Mouse (Mus musculus) heart, embryonic 12.5 days (tissue): ENCODE data around the gene Syne4. TPM values are rescaled to one million over a fixed set of nuclear protein-coding genes. Genes with fewer than 3 reads are reported as not detected.

ENCODE experiments used
- ATAC-seq: fragments of 200-750 bp; cut with Nextera tagmentation; 2 replicates; pipeline ENCODE4 v1.8.0; 2017; ENCODE audit warnings: moderate TSS enrichment, moderate library complexity; ENCODE audit not compliant: insufficient number of reproducible peaks, low FRiP score
- H3K27ac ChIP-seq: fragments of 300-500 bp; sonication (generic); 2 replicates; pipeline ENCODE4 v1.5.1; 2016; ENCODE audit warnings: mild to moderate bottlenecking, moderate library complexity; ENCODE audit not compliant: poor library complexity, severe bottlenecking
- H3K27me3 ChIP-seq: fragments of 300-500 bp; sonication (generic); replicated peaks from 2 replicates; pipeline ENCODE4 v1.6.1; 2016; ENCODE audit warnings: mild to moderate bottlenecking, moderate library complexity
- H3K36me3 ChIP-seq: fragments of 300-500 bp; sonication (generic); 2 replicates; pipeline ENCODE4 v1.6.1; 2016; ENCODE audit warnings: mild to moderate bottlenecking, moderate library complexity
- H3K4me1 ChIP-seq: fragments of 300-500 bp; sonication (generic); replicated peaks from 2 replicates; pipeline ENCODE4 v1.6.1; 2016; ENCODE audit warnings: mild to moderate bottlenecking
- H3K4me2 ChIP-seq: fragments of 300-500 bp; sonication (generic); 2 replicates; pipeline ENCODE4 v1.6.1; 2016; ENCODE audit warnings: mild to moderate bottlenecking, moderate library complexity
- H3K4me3 ChIP-seq: fragments of 300-500 bp; sonication (generic); 2 replicates; pipeline ENCODE4 v1.5.1; 2016; ENCODE audit warnings: mild to moderate bottlenecking
- H3K9ac ChIP-seq: fragments of 300-500 bp; sonication (generic); 2 replicates; pipeline ENCODE4 v1.6.1; 2016; ENCODE audit warnings: mild to moderate bottlenecking, moderate library complexity
- H3K9me3 ChIP-seq: fragments of 300-500 bp; sonication (generic); replicated peaks from 2 replicates; pipeline ENCODE4 v1.6.1; 2016; ENCODE audit warnings: mild to moderate bottlenecking, moderate library complexity
- WGBS: fragments of 180-500 bp; shearing (Covaris S2); methylation state at CpG from one replicate; pipeline ENCODE4 v1.1.7; 2016; 5-methylcytosine and 5-hydroxymethylcytosine counted together
- polyA plus RNA-seq: library from polyadenylated mRNA; unstranded; fragments of >200 nt; fragmentation: Nextera tagmentation; extraction: Ambion mirVana; gene quantifications from 2 replicates; pipeline ENCODE4 v1.2.1, GENCODE M21; 2016

The Syne4 gene
- polyA plus RNA-seq, 1 experiment from 2014 or later = 19.5 TPM

- H3K4me1 ChIP-seq = peaks cover 39% of the 10 kb centered on the region
- peak; percentile 42; the same call in 1 of the 2 replicates for ATAC-seq
- WGBS = 10% methylated on average over 13 of the region's 13 CpGs
- H3K4me2 ChIP-seq = peak overlapping the region; percentile 33
- H3K9ac ChIP-seq = no peak overlapping the region
- H3K9me3 ChIP-seq = no peaks in the 10 kb centered on the region
- H3K4me3 ChIP-seq = 0 out of 2 replicates have a peak overlapping the region, but pooled peaks have one; percentile 4
- peaks cover 15% of the 10 kb centered on the region for H3K27me3 ChIP-seq
- H3K36me3 ChIP-seq = no peaks in the 10 kb centered on the region
- H3K27ac ChIP-seq = 0 out of 2 replicates have a peak overlapping the region, but pooled peaks have one; percentile 87
These were observed 17.3 kb downstream of the Syne4 start for GRCm38 (mm10) chr7:30331887-30332286.

- H3K4me1 ChIP-seq = peaks cover 34% of the 10 kb centered on the region
- H3K36me3 ChIP-seq = no peaks in the 10 kb centered on the region
- H3K4me2 ChIP-seq = peak overlapping the region; percentile 33; the same call in 1 of the 2 replicates
- ATAC-seq = no peak
- peak overlapping the region; percentile 87 for H3K27ac ChIP-seq
- H3K9me3 ChIP-seq = no peaks in the 10 kb centered on the region
- 57% methylated on average over 18 of the region's 18 CpGs for WGBS
- no peak overlapping the region for H3K4me3 ChIP-seq
- H3K9ac ChIP-seq = no peak overlapping the region
- H3K27me3 ChIP-seq = peaks cover 15% of the 10 kb centered on the region
These were observed 18.1 kb downstream of the Syne4 start for GRCm38 (mm10) chr7:30332622-30333259.

- ATAC-seq = peak; percentile 71; the same call in 1 of the 2 replicates
- H3K4me1 ChIP-seq = peaks cover 34% of the 10 kb centered on the region
- peak overlapping the region; percentile 87 for H3K27ac ChIP-seq
- 5% methylated on average over 4 of the region's 4 CpGs for WGBS
- peak overlapping the region; percentile 33; the same call in 1 of the 2 replicates for H3K4me2 ChIP-seq
- H3K9ac ChIP-seq = no peak overlapping the region
- peaks cover 16% of the 10 kb centered on the region for H3K27me3 ChIP-seq
- no peaks in the 10 kb centered on the region for H3K9me3 ChIP-seq
- H3K36me3 ChIP-seq = no peaks in the 10 kb centered on the region
- H3K4me3 ChIP-seq = no peak overlapping the region
These were observed 18.8 kb downstream of the Syne4 start for GRCm38 (mm10) chr7:30333436-30333835.

GRCm38 (mm10) chr7:30334563-30334962, 20.0 kb downstream of the Syne4 start:
- peaks cover 27% of the 10 kb centered on the region for H3K27me3 ChIP-seq
- no peak overlapping the region for H3K4me2 ChIP-seq
- H3K27ac ChIP-seq = no peak overlapping the region
- H3K4me1 ChIP-seq = peaks cover 34% of the 10 kb centered on the region
- no peaks in the 10 kb centered on the region for H3K36me3 ChIP-seq
- H3K9me3 ChIP-seq = no peaks in the 10 kb centered on the region
- no peak overlapping the region for H3K4me3 ChIP-seq
- no peak overlapping the region for H3K9ac ChIP-seq
- no peak for ATAC-seq
- WGBS = 54% methylated on average over 5 of the region's 5 CpGs

DNA sequence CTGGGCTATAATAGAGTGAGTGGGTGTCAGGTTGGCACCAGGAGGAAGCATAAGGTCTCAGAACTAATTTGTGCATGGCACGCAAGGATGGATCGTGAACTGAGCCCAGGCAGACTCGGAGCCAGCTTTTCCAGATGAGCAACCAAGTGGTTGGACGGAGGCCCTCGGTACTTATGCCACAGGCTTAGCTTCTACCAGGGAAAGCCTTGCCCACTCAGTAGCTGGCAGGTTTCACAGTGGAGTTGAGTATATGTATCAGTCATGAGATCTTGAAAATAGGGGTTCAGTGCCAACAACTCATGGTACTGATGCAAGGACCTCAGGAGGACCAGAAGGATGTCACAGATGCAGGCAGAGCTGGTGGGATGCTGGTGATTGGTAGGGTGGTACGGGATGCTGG, 21.1 kb downstream of the Syne4 start:
- Histone ChIP-seq H3K4me1 (peaks cover 34% of the 10 kb centered on the region), H3K9me3 (no peaks in the 10 kb centered on the region), H3K27me3 (peaks cover 30% of the 10 kb centered on the region), H3K4me2 (no peak overlapping the region), H3K36me3 (no peaks in the 10 kb centered on the region), H3K4me3 (no peak overlapping the region), H3K9ac (no peak overlapping the region), H3K27ac (no peak overlapping the region)
- WGBS = 71% methylated on average over 6 of the region's 6 CpGs
- no peak for ATAC-seq

GRCm38 (mm10) chr7:30336384-30336783, 21.8 kb downstream of the Syne4 start:
- Histone ChIP-seq H3K4me2 (no peak overlapping the region), H3K27ac (no peak overlapping the region), H3K27me3 (peaks cover 30% of the 10 kb centered on the region), H3K9me3 (no peaks in the 10 kb centered on the region), H3K4me3 (no peak overlapping the region), H3K36me3 (no peaks in the 10 kb centered on the region), H3K4me1 (peaks cover 33% of the 10 kb centered on the region), H3K9ac (no peak overlapping the region)
- 4% methylated on average over 9 of the region's 9 CpGs for WGBS
- ATAC-seq = 0 out of 2 replicates have a peak, but pooled peaks have one; percentile 34

DNA sequence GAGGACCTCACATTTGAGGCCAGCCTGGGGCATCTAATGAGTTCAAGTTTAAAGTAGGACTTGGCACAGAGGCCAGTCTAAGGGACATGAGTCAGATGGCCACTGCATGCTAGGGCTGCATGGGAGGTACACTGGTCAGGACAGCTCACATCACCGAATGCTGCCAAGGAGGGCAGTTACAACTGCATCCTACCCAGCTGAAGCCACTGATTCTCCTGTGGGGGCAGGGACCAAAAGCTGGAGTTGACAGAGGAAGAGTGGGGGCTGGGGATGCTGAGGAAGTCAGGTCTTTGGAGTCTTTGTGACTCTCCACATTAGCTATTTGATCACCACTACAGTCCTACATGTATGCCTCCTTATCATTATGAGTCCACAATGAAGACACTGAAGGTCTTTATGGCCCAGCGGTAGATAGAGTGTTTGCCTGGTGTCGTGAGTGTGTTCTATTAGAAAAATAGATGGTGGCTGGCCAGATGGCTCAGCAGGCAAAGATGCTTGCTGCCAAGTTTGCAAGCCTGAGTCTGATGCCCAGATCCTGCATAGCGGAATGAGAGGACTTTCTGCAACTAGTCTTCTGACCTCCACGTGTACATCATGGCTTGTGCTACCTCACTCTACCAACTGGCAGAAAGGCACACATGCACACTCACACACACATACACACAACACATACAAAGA, 25.0 kb downstream of the Syne4 start:
- no peak overlapping the region for H3K27ac ChIP-seq
- H3K4me1 ChIP-seq = peaks cover 2% of the 10 kb centered on the region
- H3K4me3 ChIP-seq = no peak overlapping the region
- H3K27me3 ChIP-seq = peaks cover 50% of the 10 kb centered on the region
- H3K4me2 ChIP-seq = no peak overlapping the region
- WGBS = 60% methylated on average over 5 of the region's 5 CpGs
- H3K9ac ChIP-seq = no peak overlapping the region
- no peak for ATAC-seq
- H3K9me3 ChIP-seq = no peaks in the 10 kb centered on the region
- H3K36me3 ChIP-seq = no peaks in the 10 kb centered on the region

GRCm38 (mm10) chr7:30346635-30347379, 32.2 kb downstream of the Syne4 start:
- no peak overlapping the region for H3K4me3 ChIP-seq
- H3K27ac ChIP-seq = no peak overlapping the region
- H3K4me1 ChIP-seq = no peaks in the 10 kb centered on the region
- no peaks in the 10 kb centered on the region for H3K36me3 ChIP-seq
- no peak for ATAC-seq
- 24% methylated on average over 21 of the region's 21 CpGs for WGBS
- H3K27me3 ChIP-seq = peaks cover 74% of the 10 kb centered on the region
- no peaks in the 10 kb centered on the region for H3K9me3 ChIP-seq
- H3K4me2 ChIP-seq = no peak overlapping the region
- H3K9ac ChIP-seq = no peak overlapping the region

DNA sequence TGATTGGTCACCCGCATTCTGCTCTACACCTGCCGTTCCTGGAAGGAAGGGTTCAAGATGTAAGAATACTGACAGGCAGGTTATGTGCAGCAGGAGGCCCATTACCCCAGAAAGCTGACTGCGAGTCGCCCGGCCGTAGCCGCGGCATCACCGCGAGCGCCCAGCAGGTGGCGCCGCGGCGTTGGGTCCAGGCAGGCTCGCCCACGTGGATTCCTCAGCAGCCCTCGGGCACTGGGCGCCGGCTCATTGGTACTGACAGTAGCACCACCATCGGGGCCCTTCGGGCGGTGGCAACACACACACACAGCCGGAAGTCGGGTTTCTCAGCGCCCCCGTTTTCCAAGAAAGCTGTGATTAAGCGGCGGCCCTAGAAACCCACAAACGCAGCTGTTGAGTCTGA, 33.2 kb downstream of the Syne4 start:
- no peak overlapping the region for H3K4me2 ChIP-seq
- H3K36me3 ChIP-seq = no peaks in the 10 kb centered on the region
- H3K27ac ChIP-seq = no peak overlapping the region
- H3K9ac ChIP-seq = no peak overlapping the region
- WGBS = 2% methylated on average over 30 of the region's 30 CpGs
- no peaks in the 10 kb centered on the region for H3K4me1 ChIP-seq
- H3K4me3 ChIP-seq = no peak overlapping the region
- H3K9me3 ChIP-seq = no peaks in the 10 kb centered on the region
- H3K27me3 ChIP-seq = peaks cover 74% of the 10 kb centered on the region
- no peak for ATAC-seq

DNA sequence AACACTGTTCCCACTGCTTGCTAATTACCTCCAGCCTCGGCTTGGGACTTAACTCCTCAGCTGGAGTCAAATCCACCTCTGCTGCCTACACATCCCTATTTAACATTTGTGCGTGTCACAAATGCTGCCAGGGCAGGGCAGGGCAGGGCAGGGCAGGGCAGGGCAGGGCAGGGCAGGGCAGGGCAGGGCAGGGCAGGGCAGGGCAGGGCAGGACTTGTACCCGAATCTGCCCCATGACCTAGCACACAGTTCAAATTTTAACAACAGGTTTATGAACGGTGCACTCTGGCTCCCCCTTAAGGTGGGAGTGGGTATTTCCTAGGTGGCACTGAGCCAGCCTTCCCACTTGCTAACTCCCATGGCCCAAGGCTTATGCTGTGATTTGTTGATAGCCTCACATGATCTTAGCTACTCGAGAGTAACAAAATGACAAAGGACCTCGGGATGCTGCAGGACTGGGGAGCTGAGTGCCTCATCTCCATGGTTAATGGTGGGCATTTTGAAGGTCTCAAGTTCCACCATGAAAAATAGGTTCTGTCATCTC, 38.7 kb downstream of the Syne4 start:
- no peak for ATAC-seq
- H3K4me1 ChIP-seq = 0 out of 2 replicates have a peak, but pooled peaks cover 7% of the 10 kb centered on the region
- peaks cover 51% of the 10 kb centered on the region for H3K27me3 ChIP-seq
- H3K27ac ChIP-seq = no peak overlapping the region
- no peak overlapping the region for H3K4me3 ChIP-seq
- H3K9me3 ChIP-seq = no peaks in the 10 kb centered on the region
- no peak overlapping the region for H3K9ac ChIP-seq
- WGBS = 17% methylated on average over 6 of the region's 6 CpGs
- H3K4me2 ChIP-seq = no peak overlapping the region
- H3K36me3 ChIP-seq = peaks cover 6% of the 10 kb centered on the region; the same call in 1 of the 2 replicates

- Histone ChIP-seq H3K4me3 (no peak overlapping the region), H3K9ac (no peak overlapping the region), H3K9me3 (no peaks in the 10 kb centered on the region), H3K36me3 (peaks cover 7% of the 10 kb centered on the region; the same call in 1 of the 2 replicates), H3K27me3 (peaks cover 45% of the 10 kb centered on the region), H3K4me2 (no peak overlapping the region), H3K27ac (no peak overlapping the region), H3K4me1 (0 out of 2 replicates have a peak, but pooled peaks cover 7% of the 10 kb centered on the region)
- ATAC-seq = no peak
- 63% methylated on average over 4 of the region's 4 CpGs for WGBS
These were observed 39.5 kb downstream of the Syne4 start for GRCm38 (mm10) chr7:30354059-30354458.
